Comparison of ENCODE assay signal across 12 mouse cellular contexts in genomic region chr19:21479183-21480052, GRCm38 (mm10). TPM values are rescaled to one million over a fixed set of nuclear protein-coding genes. Genes with fewer than 3 reads are reported as not detected.
DNase-seq lines count a peak whose midpoint lies in the region; ATAC-seq and TF ChIP-seq lines count a peak whose summit lies in the region.
"Had no signal": no experiment of that assay in that cellular context is flagged by ENCODE, and none has a peak within 500 bp of the region (broad histone marks: within the 10 kb centered on the region; RNA-seq: fewer than 3 reads in every experiment).

No protein-coding gene starts in this region.

- no peak overlapping the region for H3K9ac ChIP-seq in forebrain, embryonic 13.5 days
- H3K9ac ChIP-seq in forebrain, embryonic 11.5 days (ENCODE audit: low read length): no peak overlapping the region
- H3K9ac ChIP-seq in CH12.LX (ENCODE audit: insufficient read depth, low read depth): 0 out of 2 replicates have a peak overlapping the region, but pooled peaks have one; percentile 21
- H3K9ac ChIP-seq: heart, embryonic 13.5 days had no signal

- TF ChIP-seq EP300 in CH12.LX (IDR thresholded peaks at IDR 0.05; ENCODE audit: low read length): peak; percentile 44; the same call in 1 of the 2 replicates

- H3K36me3 ChIP-seq in forebrain, embryonic 13.5 days (ENCODE audit: poor library complexity, severe bottlenecking): no peaks in the 10 kb centered on the region
- no peaks in the 10 kb centered on the region for H3K36me3 ChIP-seq in forebrain, embryonic 11.5 days (ENCODE audit: control insufficient read depth, insufficient read depth, low read length)
- no peaks in the 10 kb centered on the region for H3K36me3 ChIP-seq in CH12.LX (replicated peaks in 1 of 2; ENCODE audit: control insufficient read depth in 1 of 2, insufficient read depth in 1 of 2, low read length in 1 of 2)
- H3K36me3 ChIP-seq: heart, embryonic 13.5 days had no signal

- ATAC-seq in forebrain, embryonic 13.5 days: peak; percentile 82
- ATAC-seq in forebrain, embryonic 11.5 days (replicated peaks; ENCODE audit: low FRiP score): no peak
- peak; percentile 55 for ATAC-seq in granulocyte monocyte progenitor cell, adult 5-6 weeks (replicated peaks; ENCODE audit: poor library complexity, severe bottlenecking)
- ATAC-seq in megakaryocyte progenitor cell, adult 5-6 weeks (replicated peaks; ENCODE audit: poor library complexity): peak; percentile 50

- H3K4me2 ChIP-seq in forebrain, embryonic 13.5 days: no peak overlapping the region
- H3K4me2 ChIP-seq in forebrain, embryonic 11.5 days (ENCODE audit: low read depth, low read length, severe bottlenecking): no peak overlapping the region
- peak overlapping the region; percentile 60 for H3K4me2 ChIP-seq in CH12.LX (ENCODE audit: insufficient read depth, low read depth, poor library complexity, severe bottlenecking)
- H3K4me2 ChIP-seq: heart, embryonic 13.5 days had no signal

- dilution Hi-C loops in CH12.LX (cut with MboI; ENCODE audit: extremely low pct_ligation_motif_present, extremely low pct_unique_long_range_greater_than_20kb, low sequenced_read_pairs): no loop called here

- TF ChIP-seq RAD21 in CH12.LX (IDR thresholded peaks at IDR 0.05; ENCODE audit: low read depth, low read length): no peak

- DNase-seq in forebrain, embryonic 11.5 days (ENCODE audit: low spot score): no peak
- DNase-seq in CH12.LX (ENCODE audit: extremely low read depth): peak; percentile 49
- DNase-seq in urinary bladder, postnatal 36 days (ENCODE audit: low spot score in 2 of 2): no peak
- DNase-seq in heart, adult 9 months (ENCODE audit: low spot score in 2 of 2): no peak
- DNase-seq in cerebellum, adult 9-10 months: no peak
- DNase-seq: adrenal gland, adult 8-10 months; kidney, postnatal 14 days had no signal

- peaks cover 6% of the 10 kb centered on the region; the same call in 1 of the 2 replicates for H3K4me1 ChIP-seq in forebrain, embryonic 13.5 days
- no peaks in the 10 kb centered on the region for H3K4me1 ChIP-seq in forebrain, embryonic 11.5 days (replicated peaks; ENCODE audit: control insufficient read depth, insufficient read depth, low read length)
- peaks cover 21 to 35% of the 10 kb centered on the region in 2 experiments for H3K4me1 ChIP-seq in CH12.LX (ENCODE audit: control insufficient read depth in 1 of 2, insufficient read depth in 2 of 2)
- H3K4me1 ChIP-seq: heart, embryonic 13.5 days had no signal

- peak; percentile 30; the same call in 1 of the 2 replicates for TF ChIP-seq POLR2A in CH12.LX (IDR thresholded peaks at IDR 0.05; ENCODE audit: low read depth, low read length)

- no peaks in the 10 kb centered on the region for H3K9me3 ChIP-seq in forebrain, embryonic 13.5 days (replicated peaks)
- no peaks in the 10 kb centered on the region for H3K9me3 ChIP-seq in forebrain, embryonic 11.5 days (ENCODE audit: control insufficient read depth, low read length)
- no peaks in the 10 kb centered on the region for H3K9me3 ChIP-seq in CH12.LX (replicated peaks; ENCODE audit: low read length)
- H3K9me3 ChIP-seq: heart, embryonic 13.5 days had no signal

- H3K79me2 ChIP-seq in CH12.LX (replicated peaks; ENCODE audit: control insufficient read depth, extremely low read depth, insufficient read depth, poor library complexity, severe bottlenecking): no peaks in the 10 kb centered on the region

- in situ Hi-C loops in CH12.LX (cut with MboI; ENCODE audit: low pct_ligation_motif_present, low pct_unique_long_range_greater_than_20kb, low sequenced_read_pairs): no loop called here

- no peak overlapping the region for H3K4me3 ChIP-seq in forebrain, embryonic 13.5 days
- H3K4me3 ChIP-seq in forebrain, embryonic 11.5 days (ENCODE audit: low read depth, low read length): no peak overlapping the region
- peak overlapping the region in 1 of 3 experiments; percentile 5 for H3K4me3 ChIP-seq in CH12.LX (replicated peaks in 1 of 3; ENCODE audit: low read depth in 2 of 3, low read length in 2 of 3, poor library complexity in 1 of 3)
- H3K4me3 ChIP-seq: erythroblast, embryonic 14.5 days; heart, embryonic 13.5 days had no signal

- no peaks in the 10 kb centered on the region for H3K27me3 ChIP-seq in forebrain, embryonic 13.5 days
- no peaks in the 10 kb centered on the region for H3K27me3 ChIP-seq in forebrain, embryonic 11.5 days (ENCODE audit: control insufficient read depth, insufficient read depth, low read length)
- no peaks in the 10 kb centered on the region for H3K27me3 ChIP-seq in CH12.LX (replicated peaks)
- H3K27me3 ChIP-seq: heart, embryonic 13.5 days had no signal

- H3K27ac ChIP-seq in forebrain, embryonic 13.5 days: peak overlapping the region; percentile 48
- H3K27ac ChIP-seq in forebrain, embryonic 11.5 days (ENCODE audit: low read depth, low read length): no peak overlapping the region
- H3K27ac ChIP-seq in CH12.LX (ENCODE audit: insufficient read depth, low read depth): no peak overlapping the region
- H3K27ac ChIP-seq: heart, embryonic 13.5 days had no signal

- 70% methylated on average over 18 of the region's 18 CpGs for WGBS in forebrain, embryonic 13.5 days
- 78% methylated on average over 18 of the region's 18 CpGs for WGBS in forebrain, embryonic 11.5 days

- TF ChIP-seq CTCF in CH12.LX (conservative IDR thresholded peaks at IDR 0.05 in 1 of 2, IDR thresholded peaks at IDR 0.05 in 1 of 2; ENCODE audit: low read depth in 2 of 2, low read length in 2 of 2): no peak

TF ChIP-seq in CH12.LX, 34 proteins besides CTCF, POLR2A, EP300 and RAD21:
- TF ChIP-seq SIN3A (IDR thresholded peaks at IDR 0.05; ENCODE audit: low read length) (no peak), CHD2 (IDR thresholded peaks at IDR 0.05; ENCODE audit: low read length) (peak; percentile 29), TBP (conservative IDR thresholded peaks at IDR 0.05; ENCODE audit: low read depth, low read length) (peak; percentile 83), ETS1 (conservative IDR thresholded peaks at IDR 0.05; ENCODE audit: low read depth, low read length) (peak; percentile 83), JUN (IDR thresholded peaks at IDR 0.05; ENCODE audit: insufficient read depth, low read depth, low read length) (peak; percentile 10; the same call in 1 of the 2 replicates), GABPA (IDR thresholded peaks at IDR 0.05; ENCODE audit: insufficient replicate concordance, low read depth, low read length) (no peak), ELF1 (IDR thresholded peaks at IDR 0.05; ENCODE audit: low read depth, low read length) (no peak), ZNF384 (IDR thresholded peaks at IDR 0.05; ENCODE audit: low read depth, low read length) (no peak), USF1 (IDR thresholded peaks at IDR 0.05; ENCODE audit: low read depth, low read length) (no peak), CHD1 (IDR thresholded peaks at IDR 0.05; ENCODE audit: low read depth, low read length) (peak; percentile 55; the same call in 1 of the 2 replicates), KAT2A (IDR thresholded peaks at IDR 0.05; ENCODE audit: insufficient replicate concordance, low read length) (no peak), JUND (conservative IDR thresholded peaks at IDR 0.05; ENCODE audit: low read depth, low read length) (no peak), E2F4 (IDR thresholded peaks at IDR 0.05; ENCODE audit: insufficient replicate concordance, low read depth, low read length) (no peak), PAX5 (IDR thresholded peaks at IDR 0.05; ENCODE audit: low read length) (no peak), MAFK (IDR thresholded peaks at IDR 0.05; ENCODE audit: insufficient replicate concordance, low read length) (no peak), MAZ (IDR thresholded peaks at IDR 0.05; ENCODE audit: low read depth, low read length) (no peak), USF2 (conservative IDR thresholded peaks at IDR 0.05; ENCODE audit: low read depth, low read length) (no peak), BHLHE40 (IDR thresholded peaks at IDR 0.05; ENCODE audit: low read depth, low read length) (peak; percentile 90), RCOR1 (conservative IDR thresholded peaks at IDR 0.05; ENCODE audit: low read depth, low read length) (0 out of 2 replicates have a peak, but pooled peaks have one; percentile 17), TCF12 (IDR thresholded peaks at IDR 0.05; ENCODE audit: low read depth, low read length) (no peak; the same call in 1 of the 2 replicates), IRF4 (IDR thresholded peaks at IDR 0.05; ENCODE audit: low read depth, low read length) (peak; percentile 77; the same call in 1 of the 2 replicates), MAX (IDR thresholded peaks at IDR 0.05; ENCODE audit: low read length) (peak; percentile 40), ZMIZ1 (IDR thresholded peaks at IDR 0.05; ENCODE audit: low read depth, low read length) (no peak)

RNA-seq across cellular contexts. Expression of gene Gda, which starts 6.2 kb away (rescaled TPM):
- polyA plus RNA-seq in forebrain, embryonic 13.5 days (2015; fragmentation: Nextera tagmentation; extraction: Ambion mirVana): 0.39 and 0.65 TPM in 2 replicates
- polyA plus RNA-seq in forebrain, embryonic 11.5 days (2014; fragmentation: Nextera tagmentation; extraction: Ambion mirVana): not detected in 2 replicates
- total RNA-seq in CH12.LX (2012; rRNA removed) (not detected in 2 replicates), CH12.LX (2014; rRNA removed) (not detected in 2 replicates)
- polyA plus RNA-seq in CH12.LX (2012; ENCODE audit: insufficient read length, low read depth): not detected in 2 replicates
- 45.1 and 53.5 TPM in 2 replicates for total RNA-seq in granulocyte monocyte progenitor cell, adult 5-6 weeks (2014; fragmentation: Nextera tagmentation)
- 98.2 and 116 TPM in 2 replicates for total RNA-seq in granulocyte monocyte progenitor cell, adult 5-6 weeks (2017)
- 72.8 and 84.6 TPM in 2 replicates for total RNA-seq in megakaryocyte progenitor cell, adult 5-6 weeks (2015)
- 96.6 and 99.5 TPM in 2 replicates for total RNA-seq in megakaryocyte progenitor cell, adult 5-6 weeks (2017)
- polyA plus RNA-seq: erythroblast, embryonic 14.5 days had no signal

Comparison
In these comparisons a context has a peak if more than half of its experiments do, and no peak if none do; other contexts are left out.
1. RNA of gene Gda, which starts 6.2 kb away (total RNA-seq): 72.8 to 99.5 TPM in megakaryocyte progenitor cell, adult 5-6 weeks and 45.1 to 116 TPM in granulocyte monocyte progenitor cell, adult 5-6 weeks; not detected in CH12.LX; every median in the first group is over 10 times any median in the second.